Mouse (Mus musculus): ENCODE measurements around the gene Insr. TPM values are rescaled to one million over a fixed set of nuclear protein-coding genes. Genes with fewer than 3 reads are reported as not detected.

The Insr gene
- total and polyA plus RNA-seq, 3 experiments, result 5.3 to 7.6 TPM; not detected in 1

GRCm38 (mm10) chr8:3234569-3234968, 44.8 kb downstream of the Insr start:
- peaks cover 15% of the 10 kb centered on the region in 2 experiments for H3K4me1 ChIP-seq (ENCODE audit: control insufficient read depth in 1 of 2, insufficient read depth in 2 of 2, low read length in 2 of 2)
- H3K36me3 ChIP-seq (ENCODE audit: control insufficient read depth in 1 of 2, insufficient read depth in 2 of 2, low read length in 2 of 2), result peaks cover 0 to 18% of the 10 kb centered on the region in 2 experiments; a peak in 2 of 4 replicates
- H3K4me3 ChIP-seq (ENCODE audit: control insufficient read depth in 1 of 2, insufficient read depth in 1 of 2, low read depth in 2 of 2, low read length in 2 of 2), result no peak overlapping the region
- DNase-seq (ENCODE audit: low read depth, low spot score), result no peak
- no peak for TF ChIP-seq CTCF (IDR thresholded peaks at IDR 0.05 in 2 of 3, conservative IDR thresholded peaks at IDR 0.05 in 1 of 3; ENCODE audit: control insufficient read depth in 1 of 3, insufficient read depth in 1 of 3, low read depth in 2 of 3, low read length in 3 of 3, poor library complexity in 1 of 3, severe bottlenecking in 1 of 3)
- no peak for TF ChIP-seq E2F4 (IDR thresholded peaks at IDR 0.05; ENCODE audit: borderline replicate concordance, low read depth, low read length)
- H3K9me3 ChIP-seq (replicated peaks; ENCODE audit: insufficient read depth, low read length), result no peaks in the 10 kb centered on the region
- H3K79me2 ChIP-seq (ENCODE audit: control insufficient read depth, insufficient read depth, low read length, poor library complexity), result peaks cover 1% of the 10 kb centered on the region; the same call in 1 of the 2 replicates
- no peak overlapping the region for H3K9ac ChIP-seq (ENCODE audit: control insufficient read depth, low read depth, low read length, poor library complexity, severe bottlenecking)
- no peak overlapping the region for H3K27ac ChIP-seq (ENCODE audit: control insufficient read depth, low read depth, low read length)
- H3K27me3 ChIP-seq (ENCODE audit: control insufficient read depth in 1 of 2, insufficient read depth in 2 of 2, low read length in 2 of 2), result no peaks in the 10 kb centered on the region

- no peaks in the 10 kb centered on the region for H3K9me3 ChIP-seq (replicated peaks; ENCODE audit: insufficient read depth, low read length)
- peaks cover 1% of the 10 kb centered on the region; the same call in 1 of the 2 replicates for H3K79me2 ChIP-seq (ENCODE audit: control insufficient read depth, insufficient read depth, low read length, poor library complexity)
- H3K4me3 ChIP-seq (ENCODE audit: control insufficient read depth in 1 of 2, insufficient read depth in 1 of 2, low read depth in 2 of 2, low read length in 2 of 2), result no peak overlapping the region
- no peaks in the 10 kb centered on the region for H3K27me3 ChIP-seq (ENCODE audit: control insufficient read depth in 1 of 2, insufficient read depth in 2 of 2, low read length in 2 of 2)
- TF ChIP-seq MYC (IDR thresholded peaks at IDR 0.05; ENCODE audit: low read depth, low read length), result no peak
- TF ChIP-seq MXI1 (IDR thresholded peaks at IDR 0.05; ENCODE audit: low read depth, low read length), result no peak
- TF ChIP-seq E2F4 (IDR thresholded peaks at IDR 0.05; ENCODE audit: borderline replicate concordance, low read depth, low read length), result no peak
- TF ChIP-seq ZNF384 (IDR thresholded peaks at IDR 0.05; ENCODE audit: low read depth, low read length), result no peak
- no peak for TF ChIP-seq MAFK (IDR thresholded peaks at IDR 0.05; ENCODE audit: borderline replicate concordance, low read depth, low read length)
- TF ChIP-seq RAD21 (IDR thresholded peaks at IDR 0.05; ENCODE audit: low read depth, low read length), result no peak
- TF ChIP-seq POLR2AphosphoS5 (IDR thresholded peaks at IDR 0.05; ENCODE audit: borderline replicate concordance, low read depth, low read length), result no peak
- TF ChIP-seq ZMIZ1 (IDR thresholded peaks at IDR 0.05; ENCODE audit: low read depth, low read length), result no peak
- no peak for TF ChIP-seq TBP (IDR thresholded peaks at IDR 0.05; ENCODE audit: low read depth, low read length)
- TF ChIP-seq KAT2A (conservative IDR thresholded peaks at IDR 0.05; ENCODE audit: low read depth, low read length), result no peak
- TF ChIP-seq GABPA (IDR thresholded peaks at IDR 0.05; ENCODE audit: low read depth, low read length), result no peak
- TF ChIP-seq ZKSCAN1 (IDR thresholded peaks at IDR 0.05; ENCODE audit: low read depth, low read length), result no peak
- TF ChIP-seq HCFC1 (IDR thresholded peaks at IDR 0.05; ENCODE audit: low read depth, low read length), result no peak
- TF ChIP-seq SIN3A (IDR thresholded peaks at IDR 0.05; ENCODE audit: low read length), result no peak
- no peak for TF ChIP-seq GATA1 (IDR thresholded peaks at IDR 0.05; ENCODE audit: low read depth, low read length)
- TF ChIP-seq USF2 (IDR thresholded peaks at IDR 0.05; ENCODE audit: borderline replicate concordance in 1 of 2, insufficient read depth in 1 of 2, low read depth in 1 of 2, low read length in 2 of 2), result no peak
- no peak for DNase-seq (ENCODE audit: low read depth, low spot score)
- no peak overlapping the region for H3K9ac ChIP-seq (ENCODE audit: control insufficient read depth, low read depth, low read length, poor library complexity, severe bottlenecking)
- H3K27ac ChIP-seq (ENCODE audit: control insufficient read depth, low read depth, low read length), result no peak overlapping the region
- peaks cover 17% of the 10 kb centered on the region in 2 experiments for H3K4me1 ChIP-seq (ENCODE audit: control insufficient read depth in 1 of 2, insufficient read depth in 2 of 2, low read length in 2 of 2)
- peaks cover 0 to 21% of the 10 kb centered on the region in 2 experiments; a peak in 2 of 4 replicates for H3K36me3 ChIP-seq (ENCODE audit: control insufficient read depth in 1 of 2, insufficient read depth in 2 of 2, low read length in 2 of 2)
Measured at GRCm38 (mm10) chr8:3232601-3233000, 46.8 kb downstream of the Insr start.
